Mouse (Mus musculus) thymus, adult 2 months (tissue): Measurements from ENCODE around the gene H13.

Experiments used
- CTCF ChIP-seq: fragments of 200-500 bp; IDR thresholded peaks from 2 replicates; pipeline ENCODE4 v1.5.1; 2012; ENCODE audit warnings: mild to moderate bottlenecking, control low read depth, low read length, moderate library complexity, borderline replicate concordance; ENCODE audit not compliant: control insufficient read depth, poor library complexity, insufficient read depth; ENCODE audit errors: extremely low read depth
- POLR2A ChIP-seq: fragments of 200-500 bp; IDR thresholded peaks from 2 replicates; pipeline ENCODE4 v1.6.1; 2012; ENCODE audit warnings: mild to moderate bottlenecking, low read length, control low read depth, moderate library complexity; ENCODE audit not compliant: control insufficient read depth, poor library complexity, insufficient read depth; ENCODE audit errors: extremely low read depth

DNA sequence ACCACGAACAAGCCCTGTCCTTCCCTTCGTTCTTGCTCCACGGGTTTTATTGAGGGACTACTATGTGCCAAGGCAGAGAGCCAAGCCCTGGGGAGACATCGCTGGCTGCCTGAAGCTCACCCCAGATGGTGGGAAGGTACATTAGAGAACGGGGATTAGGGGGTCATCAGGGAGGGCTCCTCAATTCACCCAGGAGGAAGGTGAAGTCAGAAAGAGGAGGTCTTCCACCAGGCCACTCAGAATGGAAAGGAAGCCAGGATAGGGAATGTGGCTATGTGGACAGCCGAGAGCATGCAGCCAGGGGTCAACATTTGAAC lies 32.3 kb upstream of the H13 start:
- TF ChIP-seq CTCF (no peak), POLR2A (no peak)
